ENCODE assay signal across 21 mouse cellular contexts in the genomic region with DNA sequence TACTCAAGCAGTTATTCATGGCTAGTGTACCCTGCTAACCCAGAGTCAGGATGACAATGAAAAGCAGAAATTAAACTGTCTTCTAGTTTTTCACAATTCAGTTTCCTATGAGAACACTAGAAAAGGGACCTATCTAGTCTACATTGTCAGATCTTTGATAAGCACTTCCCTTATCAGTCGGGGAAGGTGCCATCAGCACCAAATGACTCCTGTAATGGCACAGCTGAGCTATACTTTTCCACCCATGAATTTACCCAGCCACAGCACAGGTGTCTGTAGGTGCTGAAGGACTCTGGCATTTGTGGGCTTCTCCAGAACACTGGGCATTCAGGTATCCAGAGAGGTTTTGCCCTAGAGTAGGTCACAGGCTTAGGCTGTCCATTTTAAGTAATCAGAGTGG. TPM values are rescaled to one million over a fixed set of nuclear protein-coding genes. Genes with fewer than 3 reads are reported as not detected.
DNase-seq lines count a peak whose midpoint lies in the region; ATAC-seq and TF ChIP-seq lines count a peak whose summit lies in the region.
"Had no signal": no experiment of that assay in that cellular context is flagged by ENCODE, and none has a peak within 500 bp of the region (broad histone marks: within the 10 kb centered on the region; RNA-seq: fewer than 3 reads in every experiment).

No protein-coding gene starts in this region.

- no peaks in the 10 kb centered on the region for H3K27me3 ChIP-seq in midbrain, embryonic 11.5 days (ENCODE audit: control insufficient read depth, insufficient read depth, low read length)
- H3K27me3 ChIP-seq in midbrain, embryonic 14.5 days (ENCODE audit: control insufficient read depth, insufficient read depth, low read length) = no peaks in the 10 kb centered on the region
- H3K27me3 ChIP-seq in MEL (ENCODE audit: control insufficient read depth in 1 of 2, insufficient read depth in 2 of 2, low read length in 2 of 2) = no peaks in the 10 kb centered on the region
- H3K27me3 ChIP-seq: CH12.LX, Patski had no signal

- no peak overlapping the region for H3K9ac ChIP-seq in midbrain, embryonic 11.5 days (ENCODE audit: low read length)
- no peak overlapping the region for H3K9ac ChIP-seq in midbrain, embryonic 14.5 days (replicated peaks; ENCODE audit: low read length)
- no peak overlapping the region for H3K9ac ChIP-seq in MEL (ENCODE audit: control insufficient read depth, low read depth, low read length, poor library complexity, severe bottlenecking)

- WGBS in midbrain, embryonic 11.5 days = 95% methylated on average over 1 of the region's 1 CpGs
- 97% methylated on average over 1 of the region's 1 CpGs for WGBS in midbrain, embryonic 14.5 days

- H3K4me3 ChIP-seq in midbrain, embryonic 11.5 days (ENCODE audit: low read depth, low read length) = no peak overlapping the region
- no peak overlapping the region for H3K4me3 ChIP-seq in midbrain, embryonic 14.5 days (replicated peaks; ENCODE audit: low read depth, low read length)
- H3K4me3 ChIP-seq in MEL (ENCODE audit: control insufficient read depth in 1 of 2, insufficient read depth in 1 of 2, low read depth in 2 of 2, low read length in 2 of 2) = no peak overlapping the region

- peaks cover 6% of the 10 kb centered on the region; the same call in 1 of the 2 replicates for H3K79me2 ChIP-seq in MEL (ENCODE audit: control insufficient read depth, insufficient read depth, low read length, poor library complexity)

- TF ChIP-seq POLR2A in MEL (IDR thresholded peaks at IDR 0.05; ENCODE audit: control insufficient read depth in 1 of 2, insufficient read depth in 1 of 2, low read depth in 1 of 2, low read length in 2 of 2, poor library complexity in 1 of 2) = no peak

- no peaks in the 10 kb centered on the region for H3K9me3 ChIP-seq in midbrain, embryonic 11.5 days (ENCODE audit: control insufficient read depth, low read length)
- H3K9me3 ChIP-seq in midbrain, embryonic 14.5 days (ENCODE audit: control insufficient read depth, low read length) = no peaks in the 10 kb centered on the region
- H3K9me3 ChIP-seq in MEL (replicated peaks; ENCODE audit: insufficient read depth, low read length) = no peaks in the 10 kb centered on the region
- H3K9me3 ChIP-seq: G1E had no signal

- no peak for ATAC-seq in midbrain, embryonic 11.5 days (ENCODE audit: low FRiP score)
- no peak for ATAC-seq in midbrain, embryonic 14.5 days (ENCODE audit: low FRiP score, low TSS enrichment)
- ATAC-seq: activated CD4-positive, CD25-positive, alpha-beta regulatory T cell, adult 4 months; CD4-positive, CD25-positive, alpha-beta regulatory T cell, adult 4 months; Patski had no signal

- TF ChIP-seq CTCF in MEL (IDR thresholded peaks at IDR 0.05 in 2 of 3, conservative IDR thresholded peaks at IDR 0.05 in 1 of 3; ENCODE audit: control insufficient read depth in 1 of 3, insufficient read depth in 1 of 3, low read depth in 2 of 3, low read length in 3 of 3, poor library complexity in 1 of 3, severe bottlenecking in 1 of 3) = no peak

- TF ChIP-seq EP300 in MEL (IDR thresholded peaks at IDR 0.05; ENCODE audit: low read depth in 1 of 2, low read length in 2 of 2) = no peak

- DNase-seq in midbrain, embryonic 11.5 days (ENCODE audit: low spot score, missing footprints) = peak; percentile 75
- no peak for DNase-seq in midbrain, embryonic 14.5 days
- DNase-seq in MEL (ENCODE audit: low read depth, low spot score) = no peak
- DNase-seq in heart, adult 11 months = no peak
- DNase-seq: adrenal gland, adult 2 months; adrenal gland, adult 8-10 months; adrenal gland, postnatal 10 days; adrenal gland, postnatal 14 days; adrenal gland, postnatal 25 days; adrenal gland, postnatal 36 days; B cell, adult 2 months; cerebellum, adult 11 months; cerebellum, adult 11-12 months; cerebellum, adult 18-20 months; cerebellum, adult 2 months had no signal

- H3K4me1 ChIP-seq in midbrain, embryonic 11.5 days (ENCODE audit: control insufficient read depth, insufficient read depth, low read length) = no peaks in the 10 kb centered on the region
- H3K4me1 ChIP-seq in midbrain, embryonic 14.5 days (ENCODE audit: control insufficient read depth, insufficient read depth, low read length) = peaks cover 3% of the 10 kb centered on the region; the same call in 1 of the 2 replicates
- H3K4me1 ChIP-seq in MEL (ENCODE audit: control insufficient read depth in 1 of 2, insufficient read depth in 2 of 2, low read length in 2 of 2) = peaks cover 0 to 4% of the 10 kb centered on the region in 2 experiments; a peak in 1 of 4 replicates

- no peak for TF ChIP-seq RAD21 in MEL (IDR thresholded peaks at IDR 0.05; ENCODE audit: low read depth, low read length)

- H3K27ac ChIP-seq in midbrain, embryonic 11.5 days (ENCODE audit: low read depth, low read length) = no peak overlapping the region
- no peak overlapping the region for H3K27ac ChIP-seq in midbrain, embryonic 14.5 days (replicated peaks; ENCODE audit: low read depth, low read length)
- 0 out of 2 replicates have a peak overlapping the region, but pooled peaks have one; percentile 2 for H3K27ac ChIP-seq in MEL (ENCODE audit: control insufficient read depth, low read depth, low read length)

- no peak overlapping the region for H3K4me2 ChIP-seq in midbrain, embryonic 11.5 days
- no peak overlapping the region for H3K4me2 ChIP-seq in midbrain, embryonic 14.5 days (ENCODE audit: low read length)

- peaks cover 51% of the 10 kb centered on the region for H3K36me3 ChIP-seq in midbrain, embryonic 11.5 days (ENCODE audit: control insufficient read depth, insufficient read depth, low read length)
- H3K36me3 ChIP-seq in midbrain, embryonic 14.5 days (ENCODE audit: control insufficient read depth, insufficient read depth, low read length) = peaks cover 79% of the 10 kb centered on the region
- H3K36me3 ChIP-seq in MEL (ENCODE audit: control insufficient read depth in 1 of 2, insufficient read depth in 2 of 2, low read length in 2 of 2) = peaks cover 13 to 49% of the 10 kb centered on the region in 2 experiments

TF ChIP-seq in MEL, 35 proteins besides CTCF, POLR2A, EP300 and RAD21:
- TF ChIP-seq BHLHE40 (IDR thresholded peaks at IDR 0.05; ENCODE audit: borderline replicate concordance, low read depth, low read length) (no peak), UBTF (IDR thresholded peaks at IDR 0.05; ENCODE audit: borderline replicate concordance, insufficient read depth, low read depth, low read length) (no peak), ELF1 (IDR thresholded peaks at IDR 0.05; ENCODE audit: low read depth, low read length) (no peak), RCOR1 (IDR thresholded peaks at IDR 0.05; ENCODE audit: low read depth, low read length) (no peak), ETS1 (IDR thresholded peaks at IDR 0.05; ENCODE audit: low read depth, low read length) (peak; percentile 33; the same call in 1 of the 2 replicates), GATA1 (IDR thresholded peaks at IDR 0.05; ENCODE audit: low read depth, low read length) (peak; percentile 54), NRF1 (IDR thresholded peaks at IDR 0.05; ENCODE audit: insufficient read depth, low read depth, low read length, poor library complexity, severe bottlenecking) (no peak), POLR2AphosphoS2 (IDR thresholded peaks at IDR 0.05; ENCODE audit: low read length) (0 out of 2 replicates have a peak, but pooled peaks have one; percentile 52)

RNA-seq across cellular contexts. Expression of a gene that starts 5.0 kb away (rescaled TPM):
- 56.2 and 61.1 TPM in 2 replicates for polyA plus RNA-seq in midbrain, embryonic 11.5 days (2014; fragmentation: Nextera tagmentation; extraction: Ambion mirVana)
- polyA plus RNA-seq in midbrain, embryonic 14.5 days (2014; fragmentation: Nextera tagmentation; extraction: Ambion mirVana) = 75.3 and 85.3 TPM in 2 replicates
- total RNA-seq in MEL (2012; rRNA removed) = 17.3 and 17.6 TPM in 2 replicates
- polyA plus RNA-seq in MEL (2012; ENCODE audit: insufficient read depth in 1 of 2, insufficient read length in 2 of 2, low read depth in 1 of 2, low replicate concordance in 2 of 2, missing spikeins in 1 of 2) = 100 to 1,000 TPM in 1 of 2 experiments, 10 to 100 TPM in 1; 24.7 to 177 TPM

RNA-seq across cellular contexts. Expression of a gene that starts 18.8 kb away (rescaled TPM):
- 37.5 and 39.2 TPM in 2 replicates for polyA plus RNA-seq in midbrain, embryonic 11.5 days (2014; fragmentation: Nextera tagmentation; extraction: Ambion mirVana)
- polyA plus RNA-seq in midbrain, embryonic 14.5 days (2014; fragmentation: Nextera tagmentation; extraction: Ambion mirVana) = 16.8 and 23.7 TPM in 2 replicates
- 299 and 313 TPM in 2 replicates for total RNA-seq in MEL (2012; rRNA removed)
- 1,000 to 10,000 TPM in 1 of 2 experiments, 100 to 1,000 TPM in 1; 386 to 2,442 TPM for polyA plus RNA-seq in MEL (2012; ENCODE audit: insufficient read depth in 1 of 2, insufficient read length in 2 of 2, low read depth in 1 of 2, low replicate concordance in 2 of 2, missing spikeins in 1 of 2)

RNA-seq across cellular contexts. Expression of a gene that starts 56.0 kb away (rescaled TPM):
- 6.6 and 6.8 TPM in 2 replicates for polyA plus RNA-seq in midbrain, embryonic 11.5 days (2014; fragmentation: Nextera tagmentation; extraction: Ambion mirVana)
- 5.4 and 11.4 TPM in 2 replicates for polyA plus RNA-seq in midbrain, embryonic 14.5 days (2014; fragmentation: Nextera tagmentation; extraction: Ambion mirVana)
- total RNA-seq in MEL (2012; rRNA removed) = 217 and 236 TPM in 2 replicates
- polyA plus RNA-seq in MEL (2012; ENCODE audit: insufficient read depth in 1 of 2, insufficient read length in 2 of 2, low read depth in 1 of 2, low replicate concordance in 2 of 2, missing spikeins in 1 of 2) = 100 to 1,000 TPM in 1 of 2 experiments, not detected in 1; 164 TPM
- polyA plus RNA-seq: C2C12, Patski had no signal
